7 mouse cellular contexts compared by ENCODE assay signal in the genomic region with DNA sequence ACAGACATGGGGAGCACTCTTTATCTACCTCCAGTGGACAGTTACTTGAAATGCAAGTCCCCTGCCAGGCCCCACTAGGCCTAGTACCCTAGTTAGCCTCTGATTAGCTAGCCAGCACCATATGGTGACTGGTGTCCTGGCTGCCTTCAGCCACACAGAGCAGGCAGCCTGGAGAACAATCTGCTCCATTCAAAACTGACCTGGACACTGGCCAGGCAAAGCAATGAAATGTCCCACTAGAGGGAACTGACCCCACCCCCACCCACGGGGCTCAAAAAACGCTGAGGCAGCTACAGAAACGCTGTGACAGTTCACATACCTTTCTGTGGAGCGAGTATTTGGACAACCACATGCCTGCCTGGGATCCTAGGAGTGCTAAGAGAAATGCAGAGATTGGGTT. TPM values are rescaled to one million over a fixed set of nuclear protein-coding genes. Genes with fewer than 3 reads are reported as not detected.
DNase-seq lines count a peak whose midpoint lies in the region; ATAC-seq and TF ChIP-seq lines count a peak whose summit lies in the region.

No protein-coding gene starts in this region.

- peak; percentile 63 for DNase-seq in right cerebral cortex, postnatal 4 days
- DNase-seq in right cerebral cortex, postnatal 25 days = no peak
- peak; percentile 15 for DNase-seq in embryonic facial prominence, embryonic 11.5 days (ENCODE audit: low spot score)
- peak; percentile 60 for DNase-seq in lung, postnatal 0 days (ENCODE audit: low spot score)
- no peak for DNase-seq in ovary, postnatal 36 days (ENCODE audit: low spot score)
- no peak for DNase-seq in right cerebral cortex, postnatal 14 days

- H3K4me2 ChIP-seq in embryonic facial prominence, embryonic 11.5 days (ENCODE audit: low read depth, low read length) = no peak overlapping the region
- H3K4me2 ChIP-seq in hindbrain, embryonic 16.5 days (ENCODE audit: low read length) = no peak overlapping the region
- no peak overlapping the region for H3K4me2 ChIP-seq in lung, postnatal 0 days (replicated peaks; ENCODE audit: low read depth, low read length)

- peaks cover 6% of the 10 kb centered on the region for H3K4me1 ChIP-seq in embryonic facial prominence, embryonic 11.5 days (ENCODE audit: control insufficient read depth, insufficient read depth, low read length)
- H3K4me1 ChIP-seq in hindbrain, embryonic 16.5 days (ENCODE audit: control insufficient read depth, insufficient read depth, low read depth, low read length) = peaks cover 22% of the 10 kb centered on the region
- no peaks in the 10 kb centered on the region for H3K4me1 ChIP-seq in lung, postnatal 0 days (ENCODE audit: insufficient read depth, low read depth, low read length)

- ATAC-seq in embryonic facial prominence, embryonic 11.5 days (replicated peaks; ENCODE audit: insufficient number of reproducible peaks, low FRiP score, low TSS enrichment, low read depth) = no peak; the same call in 1 of the 2 replicates
- ATAC-seq in hindbrain, embryonic 16.5 days = peak; percentile 67
- no peak for ATAC-seq in lung, postnatal 0 days

- TF ChIP-seq EP300 in lung, postnatal 0 days (IDR thresholded peaks at IDR 0.05) = no peak

- peak; percentile 22; the same call in 1 of the 2 replicates for TF ChIP-seq CTCF in lung, postnatal 0 days (IDR thresholded peaks at IDR 0.05)

- 20% methylated on average over 4 of the region's 4 CpGs for WGBS in embryonic facial prominence, embryonic 11.5 days
- WGBS in hindbrain, embryonic 16.5 days = 23% methylated on average over 4 of the region's 4 CpGs
- WGBS in lung, postnatal 0 days = 20% methylated on average over 4 of the region's 4 CpGs

- H3K9ac ChIP-seq in embryonic facial prominence, embryonic 11.5 days (replicated peaks; ENCODE audit: low read length) = no peak overlapping the region
- H3K9ac ChIP-seq in hindbrain, embryonic 16.5 days (ENCODE audit: low read depth, low read length) = no peak overlapping the region
- H3K9ac ChIP-seq in lung, postnatal 0 days (replicated peaks; ENCODE audit: low read depth) = no peak overlapping the region

- 0 out of 2 replicates have a peak overlapping the region, but pooled peaks have one; percentile 30 for H3K27ac ChIP-seq in embryonic facial prominence, embryonic 11.5 days (replicated peaks; ENCODE audit: low read depth, low read length)
- H3K27ac ChIP-seq in hindbrain, embryonic 16.5 days (ENCODE audit: low read depth, low read length) = peak overlapping the region; percentile 62
- 0 out of 2 replicates have a peak overlapping the region, but pooled peaks have one; percentile 38 for H3K27ac ChIP-seq in lung, postnatal 0 days (ENCODE audit: low read length)

- no peaks in the 10 kb centered on the region for H3K36me3 ChIP-seq in embryonic facial prominence, embryonic 11.5 days (replicated peaks; ENCODE audit: control insufficient read depth, insufficient read depth, low read depth, low read length)
- no peaks in the 10 kb centered on the region for H3K36me3 ChIP-seq in hindbrain, embryonic 16.5 days (ENCODE audit: control insufficient read depth, insufficient read depth, low read length)
- H3K36me3 ChIP-seq in lung, postnatal 0 days (ENCODE audit: insufficient read depth, low read length) = no peaks in the 10 kb centered on the region

- no peaks in the 10 kb centered on the region for H3K9me3 ChIP-seq in embryonic facial prominence, embryonic 11.5 days (replicated peaks; ENCODE audit: control insufficient read depth, low read length)
- no peaks in the 10 kb centered on the region for H3K9me3 ChIP-seq in hindbrain, embryonic 16.5 days (ENCODE audit: control insufficient read depth, low read length)
- H3K9me3 ChIP-seq in lung, postnatal 0 days (ENCODE audit: low read length) = no peaks in the 10 kb centered on the region

- no peak overlapping the region for H3K4me3 ChIP-seq in embryonic facial prominence, embryonic 11.5 days (ENCODE audit: low read depth, low read length)
- H3K4me3 ChIP-seq in hindbrain, embryonic 16.5 days (ENCODE audit: low read length) = no peak overlapping the region
- H3K4me3 ChIP-seq in lung, postnatal 0 days (ENCODE audit: low read depth, low read length) = no peak overlapping the region

- H3K27me3 ChIP-seq in embryonic facial prominence, embryonic 11.5 days (ENCODE audit: control insufficient read depth, insufficient read depth, low read length) = no peaks in the 10 kb centered on the region
- H3K27me3 ChIP-seq in hindbrain, embryonic 16.5 days (replicated peaks; ENCODE audit: control insufficient read depth, insufficient read depth, low read length) = no peaks in the 10 kb centered on the region
- H3K27me3 ChIP-seq in lung, postnatal 0 days (replicated peaks; ENCODE audit: insufficient read depth, low read length) = 0 out of 2 replicates have a peak, but pooled peaks cover 7% of the 10 kb centered on the region

RNA-seq across cellular contexts. Expression of gene Chst3, which starts 24.0 kb away (rescaled TPM):
- 0.86 and 1.4 TPM in 2 replicates for polyA plus RNA-seq in embryonic facial prominence, embryonic 11.5 days (2014; fragmentation: Nextera tagmentation; extraction: Ambion mirVana)
- polyA plus RNA-seq in hindbrain, embryonic 16.5 days (2015; fragmentation: Nextera tagmentation; extraction: Ambion mirVana) = 1.7 and 1.9 TPM in 2 replicates
- 1.8 TPM in 2 replicates for polyA plus RNA-seq in lung, postnatal 0 days (2015; fragmentation: Nextera tagmentation; extraction: Ambion mirVana)

Comparison
In these comparisons a context has a peak if more than half of its experiments do, and no peak if none do; other contexts are left out.
1. DNase-seq: peak in right cerebral cortex, postnatal 4 days (single experiment), embryonic facial prominence, embryonic 11.5 days (single experiment) and lung, postnatal 0 days (single experiment); none in right cerebral cortex, postnatal 25 days (single experiment), ovary, postnatal 36 days (single experiment) and right cerebral cortex, postnatal 14 days (single experiment).
2. Peak in every context shown above with its lines, with median percentiles within 50 percentile points of each other: H3K27ac ChIP-seq.